Mouse (Mus musculus): ENCODE measurements around the gene Zbtb8os. TPM values are rescaled to one million over a fixed set of nuclear protein-coding genes. Genes with fewer than 3 reads are reported as not detected.
"Not testable (repeated sequence)": the region's sequence is repeated elsewhere in the genome, so short reads cannot be mapped to it uniquely, and the experiment has no call there.

The Zbtb8os gene
- total and polyA plus RNA-seq, 2 experiments from 2014 or later, result 5.7 to 23.5 TPM

DNA sequence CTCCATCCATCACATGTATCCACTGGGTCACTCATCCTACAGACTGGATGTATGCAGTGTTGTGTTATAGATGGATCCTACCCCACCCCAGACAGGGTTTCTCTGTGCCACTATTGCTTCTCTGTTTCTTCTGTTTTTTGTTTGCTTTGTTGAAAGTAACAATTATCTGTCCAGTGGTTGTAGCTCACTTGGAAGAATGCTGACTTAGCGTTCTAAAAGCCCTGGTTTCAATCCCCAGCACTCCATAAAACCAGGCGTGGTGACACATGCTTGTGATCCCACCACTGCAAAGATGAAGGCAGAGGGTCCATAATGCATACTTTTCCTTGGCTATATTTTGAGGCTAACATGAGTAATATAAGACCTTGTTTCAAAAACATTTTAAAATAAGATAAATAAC lies 7.2 kb downstream of the Zbtb8os start:
- Histone ChIP-seq H3K27me3 (ENCODE audit: insufficient read depth, low read length) (no peaks in the 10 kb centered on the region), H3K36me3 (ENCODE audit: insufficient read depth, low read length) (peaks cover 15% of the 10 kb centered on the region; the same call in 1 of the 2 replicates), H3K4me3 (ENCODE audit: low read length) (no peak overlapping the region), H3K27ac (no peak overlapping the region), H3K4me2 (ENCODE audit: low read depth, low read length) (no peak overlapping the region), H3K9ac (replicated peaks; ENCODE audit: low read length) (no peak overlapping the region), H3K4me1 (ENCODE audit: insufficient read depth, low read length) (no peaks in the 10 kb centered on the region), H3K9me3 (ENCODE audit: low read length) (no peaks in the 10 kb centered on the region)
- TF ChIP-seq CTCF (IDR thresholded peaks at IDR 0.05; ENCODE audit: low read depth), result no peak
- no peak for ATAC-seq
- DNase-seq (ENCODE audit: low spot score), result no peak
- WGBS, result 86% methylated on average over 2 of the region's 2 CpGs

DNA sequence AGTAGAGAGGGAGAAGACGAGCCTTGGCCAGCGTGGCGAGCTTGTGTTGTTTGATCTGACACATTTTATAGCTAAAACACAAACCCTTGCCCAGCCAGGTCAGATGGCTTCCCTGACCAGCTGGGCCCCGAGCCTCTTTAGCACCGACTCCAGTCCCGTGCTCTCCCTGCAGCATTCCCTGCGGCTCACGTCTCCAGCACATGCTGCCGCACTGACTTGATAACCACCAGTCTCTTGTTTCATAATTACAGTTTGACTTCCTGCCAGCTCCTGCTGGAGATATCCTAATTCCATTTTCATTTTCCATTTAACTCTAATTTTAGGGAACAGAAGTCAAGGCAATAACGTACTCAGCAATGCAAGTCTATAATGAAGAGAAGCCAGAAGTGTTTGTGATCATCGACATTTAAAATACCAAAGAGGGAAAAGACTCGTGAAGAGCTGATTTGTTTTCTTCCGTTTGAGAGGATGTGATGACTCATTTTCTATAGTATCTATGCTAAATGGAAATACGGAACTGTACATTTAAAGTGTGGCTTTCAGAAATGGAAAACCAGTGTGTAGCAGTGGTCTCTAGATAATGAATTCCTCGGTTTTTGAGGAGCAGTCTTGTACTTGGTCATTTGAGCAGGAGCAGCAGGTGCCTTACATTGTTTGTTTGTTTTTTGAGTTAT lies 11.1 kb downstream of the Zbtb8os start:
- TF ChIP-seq CTCF (IDR thresholded peaks at IDR 0.05; ENCODE audit: low read depth), result no peak
- no peaks in the 10 kb centered on the region for H3K27me3 ChIP-seq (ENCODE audit: insufficient read depth, low read length)
- H3K9ac ChIP-seq (replicated peaks; ENCODE audit: low read length), result no peak overlapping the region
- H3K4me1 ChIP-seq (ENCODE audit: insufficient read depth, low read length), result no peaks in the 10 kb centered on the region
- 77% methylated on average over 15 of the region's 15 CpGs for WGBS
- H3K4me2 ChIP-seq (ENCODE audit: low read depth, low read length), result no peak overlapping the region
- H3K27ac ChIP-seq, result no peak overlapping the region
- peaks cover 13% of the 10 kb centered on the region; the same call in 1 of the 2 replicates for H3K36me3 ChIP-seq (ENCODE audit: insufficient read depth, low read length)
- no peak for DNase-seq (ENCODE audit: low spot score)
- H3K9me3 ChIP-seq (ENCODE audit: low read length), result no peaks in the 10 kb centered on the region
- ATAC-seq, result no peak
- H3K4me3 ChIP-seq (ENCODE audit: low read length), result no peak overlapping the region

DNA sequence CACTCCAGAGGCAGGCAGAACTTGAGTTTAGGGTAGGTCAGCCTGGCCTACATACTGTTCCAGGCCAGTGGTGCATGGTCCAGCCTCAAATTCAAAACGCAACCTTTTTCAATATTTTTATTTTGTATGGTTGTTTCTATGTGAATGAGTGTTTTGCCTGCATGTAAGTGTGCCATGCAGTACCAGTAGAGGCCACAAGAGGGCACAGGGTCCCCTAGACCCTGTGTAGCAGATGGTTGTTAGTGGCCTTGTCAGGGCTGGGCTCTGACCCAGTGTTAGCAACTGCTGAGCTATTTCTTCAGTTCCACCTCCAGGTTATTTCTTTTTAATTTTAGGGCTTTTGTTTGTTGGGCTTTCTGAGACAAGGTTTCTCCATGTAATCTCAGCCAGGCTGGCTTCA lies 15.1 kb downstream of the Zbtb8os start:
- no peak overlapping the region for H3K4me3 ChIP-seq (ENCODE audit: low read length)
- DNase-seq (ENCODE audit: low spot score) (peak; percentile 93), ATAC-seq (peak; percentile 84)
- no peaks in the 10 kb centered on the region for H3K4me1 ChIP-seq (ENCODE audit: insufficient read depth, low read length)
- H3K4me2 ChIP-seq (ENCODE audit: low read depth, low read length), result no peak overlapping the region
- no peak overlapping the region for H3K9ac ChIP-seq (replicated peaks; ENCODE audit: low read length)
- H3K27me3 ChIP-seq (ENCODE audit: insufficient read depth, low read length), result no peaks in the 10 kb centered on the region
- no peaks in the 10 kb centered on the region for H3K9me3 ChIP-seq (ENCODE audit: low read length)
- TF ChIP-seq CTCF (IDR thresholded peaks at IDR 0.05; ENCODE audit: low read depth), result peak; percentile 97
- 12% methylated on average over 1 of the region's 1 CpGs for WGBS
- peaks cover 23% of the 10 kb centered on the region for H3K36me3 ChIP-seq (ENCODE audit: insufficient read depth, low read length)
- H3K27ac ChIP-seq, result no peak overlapping the region

DNA sequence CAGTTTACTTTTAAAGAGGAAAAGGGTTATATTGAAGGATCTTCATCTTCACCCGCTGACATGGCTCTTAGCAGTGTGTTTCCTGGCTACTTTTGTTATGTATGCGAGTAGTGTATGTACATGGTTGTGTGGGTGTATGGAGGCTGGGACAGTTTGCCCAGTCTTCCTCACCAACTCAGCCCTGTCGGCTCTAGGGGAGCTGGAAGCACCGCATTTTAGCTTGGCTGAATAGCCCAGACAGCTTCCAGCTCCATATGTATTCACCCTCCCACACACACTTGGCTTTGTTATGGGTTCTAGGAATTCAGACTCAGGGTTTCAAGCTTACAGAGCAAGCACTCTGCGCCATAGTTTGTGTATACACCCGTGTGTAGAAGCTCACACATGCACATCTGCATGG lies 15.6 kb downstream of the Zbtb8os start:
- H3K4me2 ChIP-seq (ENCODE audit: low read depth, low read length), result no peak overlapping the region
- H3K27me3 ChIP-seq (ENCODE audit: insufficient read depth, low read length), result no peaks in the 10 kb centered on the region
- no peak for DNase-seq (ENCODE audit: low spot score)
- no peaks in the 10 kb centered on the region for H3K9me3 ChIP-seq (ENCODE audit: low read length)
- peaks cover 27% of the 10 kb centered on the region for H3K36me3 ChIP-seq (ENCODE audit: insufficient read depth, low read length)
- TF ChIP-seq CTCF (IDR thresholded peaks at IDR 0.05; ENCODE audit: low read depth), result no peak
- H3K27ac ChIP-seq, result no peak overlapping the region
- 0 out of 2 replicates have a peak, but pooled peaks have one; percentile 35 for ATAC-seq
- no peaks in the 10 kb centered on the region for H3K4me1 ChIP-seq (ENCODE audit: insufficient read depth, low read length)
- no peak overlapping the region for H3K9ac ChIP-seq (replicated peaks; ENCODE audit: low read length)
- no peak overlapping the region for H3K4me3 ChIP-seq (ENCODE audit: low read length)
- WGBS, result 74% methylated on average over 6 of the region's 6 CpGs

DNA sequence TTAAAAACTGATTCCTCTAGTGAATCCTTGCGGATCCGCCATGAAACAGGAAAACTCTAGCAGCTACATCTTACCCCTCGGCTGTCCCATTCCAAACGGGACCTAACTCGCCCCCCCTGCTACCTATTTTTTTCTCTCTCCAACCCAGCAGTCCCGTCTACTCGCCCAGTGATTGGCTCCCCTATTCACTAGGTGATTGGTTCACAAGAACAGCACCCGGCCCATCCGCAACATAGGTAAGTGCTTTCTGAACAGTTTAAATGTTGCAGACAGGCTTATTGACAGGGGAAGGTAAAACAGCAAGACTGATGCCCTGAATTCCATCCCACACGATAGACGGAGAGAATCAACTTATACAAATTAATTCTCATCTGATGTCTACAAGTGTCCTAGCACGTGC lies 17.7 kb downstream of the Zbtb8os start:
- no peak overlapping the region for H3K9ac ChIP-seq (replicated peaks; ENCODE audit: low read length)
- H3K9me3 ChIP-seq (ENCODE audit: low read length), result no peaks in the 10 kb centered on the region
- H3K27ac ChIP-seq, result no peak overlapping the region
- no peaks in the 10 kb centered on the region for H3K27me3 ChIP-seq (ENCODE audit: insufficient read depth, low read length)
- TF ChIP-seq CTCF (IDR thresholded peaks at IDR 0.05; ENCODE audit: low read depth), result no peak
- H3K36me3 ChIP-seq (ENCODE audit: insufficient read depth, low read length), result peaks cover 39% of the 10 kb centered on the region
- no peak for ATAC-seq
- DNase-seq (ENCODE audit: low spot score), result no peak
- H3K4me1 ChIP-seq (ENCODE audit: insufficient read depth, low read length), result no peaks in the 10 kb centered on the region
- WGBS, result 90% methylated on average over 12 of the region's 12 CpGs
- no peak overlapping the region for H3K4me3 ChIP-seq (ENCODE audit: low read length)
- H3K4me2 ChIP-seq (ENCODE audit: low read depth, low read length), result no peak overlapping the region

DNA sequence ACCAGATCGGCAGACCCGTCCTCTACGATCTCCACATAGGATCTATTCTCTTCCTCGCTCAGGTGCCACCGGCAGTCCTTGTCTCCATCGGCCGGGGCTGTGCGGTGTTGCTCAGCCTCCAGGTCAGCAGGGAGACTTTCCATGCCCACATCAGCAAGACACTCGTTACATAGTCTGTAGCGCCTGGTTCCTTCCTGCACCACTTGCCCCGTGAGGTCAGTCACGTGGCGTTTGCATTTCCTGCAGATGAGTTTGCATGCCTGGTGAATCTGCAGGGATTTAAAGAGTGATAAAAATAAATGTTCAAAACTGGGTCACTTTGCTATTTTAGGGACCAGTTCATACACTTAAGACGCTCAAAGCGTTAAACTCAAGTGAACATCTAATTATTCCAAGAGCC lies 18.7 kb downstream of the Zbtb8os start:
- Histone ChIP-seq H3K4me3 (ENCODE audit: low read length) (no peak overlapping the region), H3K9me3 (ENCODE audit: low read length) (no peaks in the 10 kb centered on the region), H3K9ac (replicated peaks; ENCODE audit: low read length) (no peak overlapping the region), H3K27ac (no peak overlapping the region), H3K4me1 (ENCODE audit: insufficient read depth, low read length) (no peaks in the 10 kb centered on the region), H3K36me3 (ENCODE audit: insufficient read depth, low read length) (peaks cover 44% of the 10 kb centered on the region), H3K4me2 (ENCODE audit: low read depth, low read length) (no peak overlapping the region), H3K27me3 (ENCODE audit: insufficient read depth, low read length) (no peaks in the 10 kb centered on the region)
- ATAC-seq (no peak), DNase-seq (ENCODE audit: low spot score) (peak; percentile 40)
- TF ChIP-seq CTCF (IDR thresholded peaks at IDR 0.05; ENCODE audit: low read depth), result no peak
- WGBS, result 80% methylated on average over 15 of the region's 15 CpGs

DNA sequence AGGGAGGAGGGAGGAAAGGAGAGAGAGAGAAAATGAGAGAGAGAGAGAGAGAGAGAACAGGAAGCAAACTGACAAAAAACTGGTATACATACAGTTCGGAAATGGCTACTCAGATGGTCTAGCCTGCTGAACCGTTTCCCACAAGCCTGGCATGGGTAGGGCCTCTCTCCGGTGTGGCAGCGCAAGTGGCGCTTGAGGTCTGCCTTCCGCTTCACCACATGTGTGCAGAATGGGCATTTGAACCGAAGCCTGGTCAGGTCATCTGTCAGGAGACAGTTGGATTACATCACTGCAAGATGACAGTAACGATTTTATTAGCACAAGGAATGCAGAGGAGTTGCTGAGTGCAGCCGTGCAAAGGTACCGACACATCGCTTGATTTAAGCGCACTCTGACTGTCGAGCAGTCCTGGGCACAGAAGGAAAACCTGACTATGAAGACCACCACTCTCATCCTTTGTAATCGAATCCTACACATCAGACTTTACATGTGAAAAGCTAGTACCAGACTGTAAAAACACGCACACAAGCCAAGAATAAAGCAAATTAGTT lies 22.2 kb downstream of the Zbtb8os start:
- Histone ChIP-seq H3K36me3 (ENCODE audit: insufficient read depth, low read length) (peaks cover 48% of the 10 kb centered on the region), H3K4me2 (ENCODE audit: low read depth, low read length) (no peak overlapping the region), H3K9ac (replicated peaks; ENCODE audit: low read length) (no peak overlapping the region), H3K4me1 (ENCODE audit: insufficient read depth, low read length) (no peaks in the 10 kb centered on the region), H3K9me3 (ENCODE audit: low read length) (no peaks in the 10 kb centered on the region), H3K27ac (no peak overlapping the region), H3K27me3 (ENCODE audit: insufficient read depth, low read length) (no peaks in the 10 kb centered on the region), H3K4me3 (ENCODE audit: low read length) (no peak overlapping the region)
- DNase-seq (ENCODE audit: low spot score), result no peak
- TF ChIP-seq CTCF (IDR thresholded peaks at IDR 0.05; ENCODE audit: low read depth), result no peak
- no peak for ATAC-seq
- 86% methylated on average over 15 of the region's 15 CpGs for WGBS

DNA sequence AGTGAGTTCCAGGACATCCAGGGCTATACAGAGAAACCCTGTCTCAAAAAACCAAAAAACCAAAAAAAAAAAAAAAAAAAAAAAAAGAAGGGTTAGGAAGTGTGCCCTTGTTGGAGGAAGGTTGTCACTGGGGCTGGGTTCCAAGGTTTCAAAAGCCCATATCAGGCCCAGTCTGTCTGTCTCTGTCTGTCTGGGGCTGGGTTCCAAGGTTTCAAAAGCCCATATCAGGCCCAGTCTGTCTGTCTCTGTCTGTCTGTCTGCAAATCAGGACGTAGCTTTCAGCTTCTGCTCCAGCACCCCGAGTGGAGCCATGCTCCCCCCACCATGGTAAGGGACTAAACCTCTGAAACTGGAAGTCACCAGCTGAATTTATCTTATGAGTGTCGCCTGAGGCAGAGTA lies 26.7 kb downstream of the Zbtb8os start:
- not testable (repeated sequence) for ATAC-seq; H3K4me2 ChIP-seq (ENCODE audit: low read depth, low read length); H3K4me3 ChIP-seq (ENCODE audit: low read length); H3K27ac ChIP-seq; H3K27me3 ChIP-seq (ENCODE audit: insufficient read depth, low read length); H3K9ac ChIP-seq (replicated peaks; ENCODE audit: low read length); DNase-seq (ENCODE audit: low spot score); H3K4me1 ChIP-seq (ENCODE audit: insufficient read depth, low read length); H3K9me3 ChIP-seq (ENCODE audit: low read length)
- 85% methylated on average over 3 of the region's 3 CpGs for WGBS
- H3K36me3 ChIP-seq (ENCODE audit: insufficient read depth, low read length), result peaks cover 22% of the 10 kb centered on the region; the same call in 1 of the 2 replicates

Measured in hindbrain, postnatal 0 days (tissue).